Mouse (Mus musculus) bone marrow, adult 2 months (tissue): Measurements from ENCODE around the gene Tead2.

Experiments
- CTCF ChIP-seq: fragments of 200-500 bp; IDR thresholded peaks from 2 replicates; pipeline ENCODE4 v1.5.1; 2011; ENCODE audit warnings: low read length, control low read depth; ENCODE audit not compliant: control insufficient read depth, insufficient read depth
- POLR2A ChIP-seq: fragments of 200-500 bp; IDR thresholded peaks from 2 replicates; pipeline ENCODE4 v1.6.1; 2011; ENCODE audit warnings: low read depth, mild to moderate bottlenecking, control low read depth, low read length, borderline replicate concordance; ENCODE audit not compliant: control insufficient read depth

GRCm38 (mm10) chr7:45180896-45181477 lies 34.6 kb upstream of the Tead2 start, which contains the start of gene Pth2:
- TF ChIP-seq CTCF, result no peak
- no peak for TF ChIP-seq POLR2A
